Mouse (Mus musculus): ENCODE data around the gene Bst1. TPM values are rescaled to one million over a fixed set of nuclear protein-coding genes. Genes with fewer than 3 reads are reported as not detected.

The Bst1 gene
- polyA plus RNA-seq, 1 experiment from 2014 or later: 0.82 TPM

DNA sequence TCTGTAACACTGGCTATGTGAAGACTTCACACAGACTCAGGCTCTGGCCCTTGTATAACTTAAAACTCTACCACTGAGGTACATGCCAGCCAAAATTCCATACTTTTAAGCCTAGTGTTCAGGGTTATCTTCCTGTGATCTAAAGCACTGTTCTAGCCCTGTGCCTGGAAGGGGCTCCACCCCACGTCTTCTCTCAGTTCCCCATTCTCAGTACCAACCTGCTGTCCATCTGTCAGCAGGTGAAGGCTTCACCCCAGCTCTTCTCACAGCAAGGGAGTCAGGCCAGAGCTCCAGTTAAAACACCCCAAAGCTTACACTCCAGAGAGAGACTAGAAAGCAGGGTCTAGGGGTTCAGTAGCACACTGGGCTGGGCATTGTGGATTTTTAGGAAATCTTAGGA lies 27.0 kb downstream of the Bst1 start:
- Histone ChIP-seq H3K4me3 (ENCODE audit: low read depth, low read length) (no peak overlapping the region), H3K27me3 (ENCODE audit: insufficient read depth, low read length) (no peaks in the 10 kb centered on the region)
- TF ChIP-seq CTCF (IDR thresholded peaks at IDR 0.05; ENCODE audit: low read depth): no peak

DNA sequence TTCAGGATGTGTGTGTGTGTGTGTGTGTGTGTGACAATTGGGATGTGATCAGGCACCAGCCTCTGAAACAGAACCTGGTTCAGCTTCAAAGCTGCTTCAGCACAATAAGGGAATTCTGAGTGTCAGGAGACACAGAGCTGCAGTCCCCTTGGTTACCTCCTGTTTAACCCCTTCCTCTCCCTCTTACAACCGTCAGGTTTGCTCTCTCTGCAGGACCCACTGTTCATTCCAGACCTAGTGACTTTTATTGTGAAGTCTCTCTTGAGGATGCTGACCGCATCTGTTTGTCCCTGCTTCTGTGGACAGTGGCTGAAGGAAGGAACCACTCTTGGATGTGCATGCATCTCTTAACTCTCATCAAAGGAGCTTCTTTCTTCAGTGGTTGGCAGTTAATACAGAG lies 27.5 kb downstream of the Bst1 start:
- whole genome bisulfite sequencing: 15% methylated on average over 2 of the region's 2 CpGs
- ATAC-seq (ENCODE audit: insufficient read depth) (0 out of 2 replicates have a peak, but pooled peaks have one; percentile 16), DNase-seq (peak; percentile 29)
- no peaks in the 10 kb centered on the region for H3K36me3 ChIP-seq (ENCODE audit: insufficient read depth)
- H3K4me3 ChIP-seq (ENCODE audit: low read depth, low read length): no peak overlapping the region
- no peak overlapping the region for H3K27ac ChIP-seq (ENCODE audit: low read depth)
- no peak overlapping the region for H3K4me2 ChIP-seq
- H3K9ac ChIP-seq: no peak overlapping the region
- H3K27me3 ChIP-seq (ENCODE audit: insufficient read depth, low read length): no peaks in the 10 kb centered on the region
- TF ChIP-seq CTCF (IDR thresholded peaks at IDR 0.05; ENCODE audit: low read depth): no peak
- H3K9me3 ChIP-seq (ENCODE audit: low read depth, low read length): peaks cover 6% of the 10 kb centered on the region; the same call in 1 of the 2 replicates
- no peaks in the 10 kb centered on the region for H3K4me1 ChIP-seq (ENCODE audit: insufficient read depth)

More for the DNA sequence above, 27.0 kb downstream of the Bst1 start:
- Histone ChIP-seq H3K36me3 (ENCODE audit: insufficient read depth) (no peaks in the 10 kb centered on the region), H3K4me2 (no peak overlapping the region), H3K9ac (no peak overlapping the region), H3K4me1 (ENCODE audit: insufficient read depth) (no peaks in the 10 kb centered on the region), H3K27ac (ENCODE audit: low read depth) (no peak overlapping the region), H3K9me3 (ENCODE audit: low read depth, low read length) (peaks cover 6% of the 10 kb centered on the region; the same call in 1 of the 2 replicates)
- DNase-seq (no peak), ATAC-seq (ENCODE audit: insufficient read depth) (no peak)
- 34% methylated on average over 1 of the region's 1 CpGs for WGBS

DNA sequence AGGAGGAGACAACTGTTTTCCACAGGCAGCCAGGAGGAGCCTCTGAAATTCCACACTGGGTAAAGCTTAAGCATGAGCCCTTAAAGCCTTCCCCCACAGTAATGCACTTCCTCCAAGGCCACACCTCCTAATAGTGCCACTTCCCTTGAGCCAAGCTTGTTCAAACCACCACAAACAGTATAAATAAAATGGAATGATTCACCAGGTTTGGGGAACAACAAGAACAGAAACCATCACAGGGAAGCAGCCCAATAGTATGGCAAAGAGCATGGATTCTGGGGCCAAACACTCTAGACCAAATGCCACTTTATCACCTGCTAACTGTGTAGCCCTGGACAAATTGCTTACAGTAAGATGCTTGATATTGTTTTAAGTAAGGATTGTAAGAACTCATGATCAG lies 28.9 kb downstream of the Bst1 start:
- Histone ChIP-seq H3K4me2 (no peak overlapping the region), H3K9ac (no peak overlapping the region)

DNA sequence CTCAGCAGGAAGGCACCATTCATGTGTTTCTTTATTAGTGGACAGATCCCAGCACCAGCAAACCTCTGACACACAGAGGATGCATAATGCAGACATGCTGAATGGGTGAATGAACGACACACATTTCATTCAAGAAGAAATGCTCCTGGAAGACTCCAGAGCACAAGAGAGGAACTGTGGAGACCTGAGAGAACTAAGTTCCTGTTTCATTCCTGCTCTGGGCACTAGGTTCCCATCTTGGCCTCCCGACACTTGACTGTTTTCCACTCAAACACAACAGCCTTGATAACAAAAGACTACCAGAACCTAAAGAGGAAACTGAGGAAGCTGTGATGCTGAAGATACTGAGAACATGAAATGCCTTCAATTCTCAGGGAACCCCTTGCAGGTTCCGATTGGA lies 29.6 kb downstream of the Bst1 start:
- Histone ChIP-seq H3K9ac (no peak overlapping the region), H3K4me2 (no peak overlapping the region), H3K4me1 (ENCODE audit: insufficient read depth) (no peaks in the 10 kb centered on the region), H3K27me3 (ENCODE audit: insufficient read depth, low read length) (no peaks in the 10 kb centered on the region), H3K4me3 (ENCODE audit: low read depth, low read length) (no peak overlapping the region), H3K9me3 (ENCODE audit: low read depth, low read length) (peaks cover 6% of the 10 kb centered on the region; the same call in 1 of the 2 replicates), H3K36me3 (ENCODE audit: insufficient read depth) (no peaks in the 10 kb centered on the region), H3K27ac (ENCODE audit: low read depth) (no peak overlapping the region)
- DNase-seq (no peak), ATAC-seq (ENCODE audit: insufficient read depth) (no peak)
- TF ChIP-seq CTCF (IDR thresholded peaks at IDR 0.05; ENCODE audit: low read depth): no peak
- WGBS: 89% methylated on average over 3 of the region's 3 CpGs

More for the DNA sequence above, 28.9 kb downstream of the Bst1 start:
- DNase-seq (no peak), ATAC-seq (ENCODE audit: insufficient read depth) (no peak)
- Histone ChIP-seq H3K4me3 (ENCODE audit: low read depth, low read length) (no peak overlapping the region), H3K36me3 (ENCODE audit: insufficient read depth) (no peaks in the 10 kb centered on the region), H3K27ac (ENCODE audit: low read depth) (no peak overlapping the region), H3K9me3 (ENCODE audit: low read depth, low read length) (peaks cover 6% of the 10 kb centered on the region; the same call in 1 of the 2 replicates), H3K4me1 (ENCODE audit: insufficient read depth) (no peaks in the 10 kb centered on the region), H3K27me3 (ENCODE audit: insufficient read depth, low read length) (no peaks in the 10 kb centered on the region)
- no peak for TF ChIP-seq CTCF (IDR thresholded peaks at IDR 0.05; ENCODE audit: low read depth)

DNA sequence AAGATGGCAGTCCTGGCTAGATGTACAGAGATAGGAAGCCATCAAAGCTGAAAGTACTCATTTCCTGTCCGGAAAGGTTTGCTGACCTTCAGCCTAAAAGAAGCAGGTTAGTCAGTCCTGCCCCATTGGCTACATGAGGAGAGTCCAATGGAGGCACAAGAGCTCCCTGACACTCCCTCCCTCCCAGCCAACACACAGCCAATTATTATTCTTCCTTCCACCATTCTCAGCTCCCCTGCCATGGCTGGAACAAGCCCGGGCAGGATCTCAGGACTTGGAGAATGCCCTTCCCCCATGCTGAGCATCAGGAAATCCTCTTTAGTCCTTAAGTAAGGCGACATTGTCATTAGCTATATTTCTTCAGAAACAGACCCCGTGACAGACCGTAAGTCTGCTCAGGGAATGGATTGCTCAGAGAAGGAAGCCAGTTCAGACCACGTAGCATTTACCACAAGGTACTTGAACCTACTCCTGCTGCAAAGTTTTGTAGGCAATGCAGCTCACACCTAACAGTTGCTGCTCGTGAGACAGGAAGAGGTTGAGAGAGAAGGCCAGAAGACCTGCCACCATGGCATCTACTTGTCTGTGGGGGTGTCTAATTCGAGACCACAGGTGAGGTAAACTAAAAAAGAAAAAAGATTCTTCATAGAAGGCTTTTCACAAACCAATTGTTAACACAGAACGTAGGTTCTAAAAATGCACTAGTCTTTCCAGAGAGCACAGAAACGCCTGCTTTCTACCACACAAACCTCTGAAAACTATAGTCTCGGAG lies 34.6 kb downstream of the Bst1 start:
- WGBS: 72% methylated on average over 11 of the region's 11 CpGs
- ATAC-seq (ENCODE audit: insufficient read depth) (peak; percentile 31; the same call in 1 of the 2 replicates), DNase-seq (peak; percentile 50)
- H3K4me2 ChIP-seq: no peak overlapping the region
- TF ChIP-seq CTCF (IDR thresholded peaks at IDR 0.05; ENCODE audit: low read depth): no peak
- H3K9ac ChIP-seq: no peak overlapping the region
- H3K27me3 ChIP-seq (ENCODE audit: insufficient read depth, low read length): no peaks in the 10 kb centered on the region
- H3K27ac ChIP-seq (ENCODE audit: low read depth): peak overlapping the region; percentile 30
- no peaks in the 10 kb centered on the region for H3K36me3 ChIP-seq (ENCODE audit: insufficient read depth)
- H3K4me1 ChIP-seq (ENCODE audit: insufficient read depth): no peaks in the 10 kb centered on the region
- H3K4me3 ChIP-seq (ENCODE audit: low read depth, low read length): no peak overlapping the region
- peaks cover 4% of the 10 kb centered on the region; the same call in 1 of the 2 replicates for H3K9me3 ChIP-seq (ENCODE audit: low read depth, low read length)

DNA sequence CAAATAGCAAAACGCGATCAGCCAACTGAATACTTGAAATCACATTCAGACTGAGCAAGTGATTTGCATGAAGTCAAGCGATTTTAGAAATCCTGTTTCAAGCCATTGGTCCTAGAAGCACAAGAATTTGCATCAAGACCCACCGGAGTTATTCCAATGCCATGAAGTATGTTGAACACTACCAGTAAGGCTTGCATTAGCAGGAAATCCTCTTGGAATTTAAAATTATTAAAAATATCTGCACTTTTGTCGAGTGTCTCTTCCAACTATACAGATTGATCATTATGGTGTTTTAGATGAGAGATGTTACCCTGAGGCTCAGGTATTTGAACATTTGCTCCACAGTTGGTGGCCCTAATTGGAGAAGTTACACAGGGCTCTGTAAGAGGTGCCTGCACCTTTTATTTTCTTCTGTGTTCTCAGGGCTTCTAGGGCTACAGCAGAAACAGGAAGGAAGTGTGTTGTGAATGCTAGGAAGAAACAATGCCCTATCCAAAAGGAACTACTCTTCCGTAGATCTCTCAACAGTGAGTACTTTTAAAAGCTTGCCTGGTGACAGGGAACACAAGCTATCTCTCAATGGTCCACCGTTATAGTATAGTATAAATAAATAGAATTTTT lies 35.3 kb downstream of the Bst1 start:
- WGBS: 73% methylated on average over 7 of the region's 7 CpGs
- ATAC-seq (ENCODE audit: insufficient read depth): no peak

DNA sequence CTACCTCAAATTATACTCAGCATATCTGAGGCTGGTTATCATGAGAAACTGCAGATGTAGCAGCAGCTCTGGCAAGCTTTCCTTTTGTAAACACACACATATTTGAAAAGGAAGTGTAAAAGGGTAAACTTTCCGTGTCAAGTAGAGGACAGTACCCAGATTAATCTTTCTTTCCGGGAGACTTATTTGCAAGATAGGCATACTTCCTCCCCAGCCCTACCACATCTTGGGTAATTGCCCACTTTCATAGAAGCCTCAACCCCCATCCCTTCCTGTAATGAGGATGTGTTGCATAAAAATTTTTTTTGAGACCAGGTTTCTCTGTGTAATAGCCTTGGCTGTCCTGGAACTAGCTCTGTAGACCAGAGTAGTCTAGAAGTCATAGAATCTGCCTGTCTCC lies 37.1 kb downstream of the Bst1 start:
- Histone ChIP-seq H3K27me3 (ENCODE audit: insufficient read depth, low read length) (no peaks in the 10 kb centered on the region), H3K27ac (ENCODE audit: low read depth) (no peak overlapping the region; the same call in 1 of the 2 replicates), H3K4me1 (ENCODE audit: insufficient read depth) (no peaks in the 10 kb centered on the region), H3K9ac (no peak overlapping the region), H3K4me3 (ENCODE audit: low read depth, low read length) (no peak overlapping the region), H3K9me3 (ENCODE audit: low read depth, low read length) (peaks cover 4% of the 10 kb centered on the region; the same call in 1 of the 2 replicates), H3K4me2 (no peak overlapping the region), H3K36me3 (ENCODE audit: insufficient read depth) (no peaks in the 10 kb centered on the region)
- WGBS: 16% methylated on average over 2 of the region's 2 CpGs
- ATAC-seq (ENCODE audit: insufficient read depth) (peak; percentile 44; the same call in 1 of the 2 replicates), DNase-seq (peak; percentile 73)
- no peak for TF ChIP-seq CTCF (IDR thresholded peaks at IDR 0.05; ENCODE audit: low read depth)

More for the DNA sequence above, 35.3 kb downstream of the Bst1 start:
- no peaks in the 10 kb centered on the region for H3K27me3 ChIP-seq (ENCODE audit: insufficient read depth, low read length)
- no peak for TF ChIP-seq CTCF (IDR thresholded peaks at IDR 0.05; ENCODE audit: low read depth)
- no peaks in the 10 kb centered on the region for H3K36me3 ChIP-seq (ENCODE audit: insufficient read depth)
- DNase-seq: peak; percentile 23
- peaks cover 4% of the 10 kb centered on the region; the same call in 1 of the 2 replicates for H3K9me3 ChIP-seq (ENCODE audit: low read depth, low read length)
- H3K27ac ChIP-seq (ENCODE audit: low read depth): peak overlapping the region; percentile 30
- H3K4me1 ChIP-seq (ENCODE audit: insufficient read depth): no peaks in the 10 kb centered on the region
- H3K4me3 ChIP-seq (ENCODE audit: low read depth, low read length): no peak overlapping the region
- no peak overlapping the region for H3K4me2 ChIP-seq
- no peak overlapping the region for H3K9ac ChIP-seq

Data from lung, embryonic 14.5 days (tissue).